ENCODE assay signal across 9 mouse cellular contexts in the genomic region with DNA sequence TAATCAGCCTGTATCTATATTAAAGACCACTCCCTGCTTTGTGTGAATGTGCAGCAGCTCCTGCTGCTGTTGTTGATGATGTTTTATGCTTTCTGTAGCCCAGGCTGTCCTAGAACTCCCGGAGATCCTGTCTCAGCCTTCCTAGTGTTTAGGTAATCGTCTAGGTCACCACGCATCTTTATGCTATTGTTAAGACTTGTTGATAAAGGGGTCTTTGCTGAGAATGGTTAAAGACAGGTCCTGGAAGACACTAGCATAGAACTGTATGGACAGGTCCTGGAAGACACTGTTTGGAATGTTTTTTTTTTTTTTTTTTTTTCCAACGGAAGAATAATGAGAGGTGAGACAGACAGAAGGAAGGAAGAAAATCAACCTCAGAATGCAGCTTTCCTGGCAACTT. TPM values are rescaled to one million over a fixed set of nuclear protein-coding genes. Genes with fewer than 3 reads are reported as not detected.
DNase-seq lines count a peak whose midpoint lies in the region; ATAC-seq lines count a peak whose summit lies in the region.
"Had no signal": no experiment of that assay in that cellular context is flagged by ENCODE, and none has a peak within 500 bp of the region (broad histone marks: within the 10 kb centered on the region; RNA-seq: fewer than 3 reads in every experiment).

No protein-coding gene starts in this region.

- peak overlapping the region; percentile 87 for H3K9ac ChIP-seq in kidney, embryonic 14.5 days (ENCODE audit: low read depth, low read length)
- peak overlapping the region; percentile 96 for H3K9ac ChIP-seq in hindbrain, embryonic 16.5 days (ENCODE audit: low read depth, low read length)
- H3K9ac ChIP-seq in midbrain, embryonic 15.5 days: peak overlapping the region; percentile 100

- peak overlapping the region; percentile 79 for H3K4me2 ChIP-seq in kidney, embryonic 14.5 days (replicated peaks; ENCODE audit: low read depth, low read length)
- peak overlapping the region; percentile 67 for H3K4me2 ChIP-seq in hindbrain, embryonic 16.5 days (ENCODE audit: low read length)
- peak overlapping the region; percentile 65 for H3K4me2 ChIP-seq in midbrain, embryonic 15.5 days

- DNase-seq in kidney, postnatal 14 days: no peak
- DNase-seq in embryonic facial prominence, embryonic 10.5 days (ENCODE audit: low spot score): no peak
- no peak for DNase-seq in adrenal gland, adult 2 months
- DNase-seq in cerebellum, adult 8-10 months: no peak
- DNase-seq in T-cell, adult 2 months (ENCODE audit: low spot score): no peak
- DNase-seq: kidney, adult 9 months had no signal

- H3K4me3 ChIP-seq in kidney, embryonic 14.5 days (ENCODE audit: low read length): peak overlapping the region; percentile 70
- H3K4me3 ChIP-seq in embryonic facial prominence, embryonic 10.5 days: peak overlapping the region; percentile 73
- peak overlapping the region; percentile 82 for H3K4me3 ChIP-seq in hindbrain, embryonic 16.5 days (ENCODE audit: low read length)
- H3K4me3 ChIP-seq in midbrain, embryonic 15.5 days: peak overlapping the region; percentile 93

- 51% methylated on average over 4 of the region's 4 CpGs for WGBS in kidney, embryonic 14.5 days
- 55% methylated on average over 4 of the region's 4 CpGs for WGBS in embryonic facial prominence, embryonic 10.5 days
- WGBS in hindbrain, embryonic 16.5 days: 15% methylated on average over 4 of the region's 4 CpGs
- 13% methylated on average over 4 of the region's 4 CpGs for WGBS in midbrain, embryonic 15.5 days

- no peaks in the 10 kb centered on the region for H3K9me3 ChIP-seq in kidney, embryonic 14.5 days (ENCODE audit: control insufficient read depth, low read length)
- H3K9me3 ChIP-seq in embryonic facial prominence, embryonic 10.5 days: no peaks in the 10 kb centered on the region
- H3K9me3 ChIP-seq in hindbrain, embryonic 16.5 days (ENCODE audit: control insufficient read depth, low read length): no peaks in the 10 kb centered on the region
- H3K9me3 ChIP-seq in midbrain, embryonic 15.5 days: no peaks in the 10 kb centered on the region

- peaks cover 8% of the 10 kb centered on the region; the same call in 1 of the 2 replicates for H3K36me3 ChIP-seq in kidney, embryonic 14.5 days (ENCODE audit: control insufficient read depth, insufficient read depth, low read length)
- H3K36me3 ChIP-seq in embryonic facial prominence, embryonic 10.5 days (replicated peaks): peaks cover 43% of the 10 kb centered on the region
- peaks cover 11% of the 10 kb centered on the region for H3K36me3 ChIP-seq in hindbrain, embryonic 16.5 days (ENCODE audit: control insufficient read depth, insufficient read depth, low read length)
- H3K36me3 ChIP-seq in midbrain, embryonic 15.5 days (replicated peaks): peaks cover 18% of the 10 kb centered on the region; the same call in 1 of the 2 replicates

- H3K4me1 ChIP-seq in kidney, embryonic 14.5 days (ENCODE audit: control insufficient read depth, insufficient read depth, low read length): no peaks in the 10 kb centered on the region; the same call in 1 of the 2 replicates
- peaks cover 15% of the 10 kb centered on the region for H3K4me1 ChIP-seq in embryonic facial prominence, embryonic 10.5 days
- peaks cover 6% of the 10 kb centered on the region for H3K4me1 ChIP-seq in hindbrain, embryonic 16.5 days (ENCODE audit: control insufficient read depth, insufficient read depth, low read depth, low read length)
- peaks cover 38% of the 10 kb centered on the region for H3K4me1 ChIP-seq in midbrain, embryonic 15.5 days

- no peak for ATAC-seq in kidney, embryonic 14.5 days (ENCODE audit: low FRiP score, low TSS enrichment)
- ATAC-seq in hindbrain, embryonic 16.5 days: peak; percentile 44
- peak; percentile 46 for ATAC-seq in midbrain, embryonic 15.5 days (replicated peaks)

- H3K27me3 ChIP-seq in kidney, embryonic 14.5 days (ENCODE audit: control insufficient read depth, insufficient read depth, low read length): no peaks in the 10 kb centered on the region
- H3K27me3 ChIP-seq in embryonic facial prominence, embryonic 10.5 days (replicated peaks; ENCODE audit: low read depth, poor library complexity, severe bottlenecking): no peaks in the 10 kb centered on the region
- H3K27me3 ChIP-seq in hindbrain, embryonic 16.5 days (replicated peaks; ENCODE audit: control insufficient read depth, insufficient read depth, low read length): no peaks in the 10 kb centered on the region
- no peaks in the 10 kb centered on the region for H3K27me3 ChIP-seq in midbrain, embryonic 15.5 days (replicated peaks)

- peak overlapping the region; percentile 83; the same call in 1 of the 2 replicates for H3K27ac ChIP-seq in kidney, embryonic 14.5 days (ENCODE audit: low read depth, low read length)
- H3K27ac ChIP-seq in embryonic facial prominence, embryonic 10.5 days (replicated peaks): peak overlapping the region; percentile 95
- H3K27ac ChIP-seq in hindbrain, embryonic 16.5 days (ENCODE audit: low read depth, low read length): peak overlapping the region; percentile 96
- peak overlapping the region; percentile 98 for H3K27ac ChIP-seq in midbrain, embryonic 15.5 days

RNA-seq across cellular contexts. Expression of gene Zfp57, which starts 2.4 kb away (rescaled TPM):
- 44.6 and 67.5 TPM in 2 replicates for polyA plus RNA-seq in kidney, embryonic 14.5 days (2014; fragmentation: Nextera tagmentation; extraction: Ambion mirVana)
- 97.0 and 106 TPM in 2 replicates for polyA plus RNA-seq in embryonic facial prominence, embryonic 10.5 days (2016; fragmentation: Nextera tagmentation; extraction: Ambion mirVana)
- 206 and 224 TPM in 2 replicates for polyA plus RNA-seq in hindbrain, embryonic 16.5 days (2015; fragmentation: Nextera tagmentation; extraction: Ambion mirVana)
- 289 and 324 TPM in 2 replicates for polyA plus RNA-seq in midbrain, embryonic 15.5 days (2015; fragmentation: Nextera tagmentation; extraction: Ambion mirVana)
- 1 to 10 TPM; 2.0 to 2.1 TPM for total RNA-seq in adrenal gland, adult 2 months (2021)
- polyA plus RNA-seq in adrenal gland, adult 2 months (2012; rRNA removed): 0.70 and 0.98 TPM in 2 replicates

RNA-seq across cellular contexts. Expression of gene H2-M5, which starts 14.0 kb away (rescaled TPM):
- polyA plus RNA-seq in kidney, embryonic 14.5 days (2014; fragmentation: Nextera tagmentation; extraction: Ambion mirVana): 0.16 and 0.39 TPM in 2 replicates
- polyA plus RNA-seq in embryonic facial prominence, embryonic 10.5 days (2016; fragmentation: Nextera tagmentation; extraction: Ambion mirVana): 0.52 and 0.87 TPM in 2 replicates
- polyA plus RNA-seq in hindbrain, embryonic 16.5 days (2015; fragmentation: Nextera tagmentation; extraction: Ambion mirVana): 2.4 and 2.6 TPM in 2 replicates
- 3.4 and 3.8 TPM in 2 replicates for polyA plus RNA-seq in midbrain, embryonic 15.5 days (2015; fragmentation: Nextera tagmentation; extraction: Ambion mirVana)
- not detected for total RNA-seq in adrenal gland, adult 2 months (2021)
- polyA plus RNA-seq in adrenal gland, adult 2 months (2012; rRNA removed): not detected in 2 replicates

RNA-seq across cellular contexts. Expression of gene Mog, which starts 19.8 kb away (rescaled TPM):
- 0.12 and 0.14 TPM in 2 replicates for polyA plus RNA-seq in kidney, embryonic 14.5 days (2014; fragmentation: Nextera tagmentation; extraction: Ambion mirVana)
- polyA plus RNA-seq in embryonic facial prominence, embryonic 10.5 days (2016; fragmentation: Nextera tagmentation; extraction: Ambion mirVana): 0.18 and 0.31 TPM in 2 replicates
- polyA plus RNA-seq in hindbrain, embryonic 16.5 days (2015; fragmentation: Nextera tagmentation; extraction: Ambion mirVana): 1.6 and 1.9 TPM in 2 replicates
- 2.4 and 3.7 TPM in 2 replicates for polyA plus RNA-seq in midbrain, embryonic 15.5 days (2015; fragmentation: Nextera tagmentation; extraction: Ambion mirVana)
- not detected for total RNA-seq in adrenal gland, adult 2 months (2021)
- polyA plus RNA-seq in adrenal gland, adult 2 months (2012; rRNA removed): not detected in 2 replicates

RNA-seq across cellular contexts. Expression of gene 2410137M14Rik, which starts 22.3 kb away (rescaled TPM):
- not detected in 2 replicates for polyA plus RNA-seq in kidney, embryonic 14.5 days (2014; fragmentation: Nextera tagmentation; extraction: Ambion mirVana)
- polyA plus RNA-seq in embryonic facial prominence, embryonic 10.5 days (2016; fragmentation: Nextera tagmentation; extraction: Ambion mirVana): not detected in 2 replicates
- polyA plus RNA-seq in hindbrain, embryonic 16.5 days (2015; fragmentation: Nextera tagmentation; extraction: Ambion mirVana): 0.36 and 0.50 TPM in 2 replicates
- polyA plus RNA-seq in midbrain, embryonic 15.5 days (2015; fragmentation: Nextera tagmentation; extraction: Ambion mirVana): 0.40 and 0.68 TPM in 2 replicates
- total RNA-seq in adrenal gland, adult 2 months (2021): not detected
- polyA plus RNA-seq in adrenal gland, adult 2 months (2012; rRNA removed): not detected in 2 replicates

RNA-seq across cellular contexts. Expression of gene Gabbr1, which starts 42.4 kb away (rescaled TPM):
- 8.1 and 11.6 TPM in 2 replicates for polyA plus RNA-seq in kidney, embryonic 14.5 days (2014; fragmentation: Nextera tagmentation; extraction: Ambion mirVana)
- polyA plus RNA-seq in embryonic facial prominence, embryonic 10.5 days (2016; fragmentation: Nextera tagmentation; extraction: Ambion mirVana): 7.0 and 9.4 TPM in 2 replicates
- polyA plus RNA-seq in hindbrain, embryonic 16.5 days (2015; fragmentation: Nextera tagmentation; extraction: Ambion mirVana): 82.9 and 85.5 TPM in 2 replicates
- polyA plus RNA-seq in midbrain, embryonic 15.5 days (2015; fragmentation: Nextera tagmentation; extraction: Ambion mirVana): 86.4 and 88.8 TPM in 2 replicates
- 10 to 100 TPM; 22.5 to 25.7 TPM for total RNA-seq in adrenal gland, adult 2 months (2021)
- 28.3 and 29.1 TPM in 2 replicates for polyA plus RNA-seq in adrenal gland, adult 2 months (2012; rRNA removed)

Comparison
In these comparisons a context has a peak if more than half of its experiments do, and no peak if none do; other contexts are left out.
1. RNA of gene Zfp57, which starts 2.4 kb away (polyA plus RNA-seq): 289 to 324 TPM in midbrain, embryonic 15.5 days, 206 to 224 TPM in hindbrain, embryonic 16.5 days, 97.0 to 106 TPM in embryonic facial prominence, embryonic 10.5 days and 44.6 to 67.5 TPM in kidney, embryonic 14.5 days; 0.70 to 0.98 TPM in adrenal gland, adult 2 months; every median in the first group is over 10 times any median in the second.
2. Peak in every context shown above with its lines, with median percentiles within 50 percentile points of each other: H3K27ac ChIP-seq, H3K4me2 ChIP-seq, H3K4me3 ChIP-seq and H3K9ac ChIP-seq.